Mouse (Mus musculus): ENCODE measurements around the gene Aig1. TPM values are rescaled to one million over a fixed set of nuclear protein-coding genes. Genes with fewer than 3 reads are reported as not detected.

The Aig1 gene
- polyA plus RNA-seq, 1 experiment: 70.7 TPM

DNA sequence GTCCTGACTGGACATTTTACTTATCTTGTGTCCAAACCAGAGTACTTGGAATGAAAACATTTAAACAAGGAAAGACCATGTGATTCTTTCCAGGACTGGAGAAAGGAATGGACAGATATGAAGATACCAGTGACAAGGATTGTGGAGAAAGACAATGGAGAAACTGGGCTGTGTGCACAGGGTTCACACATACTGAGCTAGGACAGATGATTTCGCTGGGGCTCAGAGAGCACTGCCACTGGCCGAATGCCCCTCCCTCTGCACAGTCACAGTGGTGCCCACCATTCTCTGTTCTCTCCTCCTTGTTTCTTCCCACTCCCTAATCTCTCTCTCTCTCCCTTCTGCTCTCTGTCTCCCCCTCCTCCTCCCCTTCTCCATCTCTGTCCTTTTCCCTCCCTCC, 142.6 kb downstream of the Aig1 start:
- no peaks in the 10 kb centered on the region for H3K27me3 ChIP-seq (ENCODE audit: control insufficient read depth, insufficient read depth, low read length)
- no peak overlapping the region for H3K4me3 ChIP-seq (ENCODE audit: low read depth, low read length)
- 0 out of 2 replicates have a peak, but pooled peaks cover 2% of the 10 kb centered on the region for H3K36me3 ChIP-seq (ENCODE audit: control insufficient read depth, insufficient read depth, low read length)
- TF ChIP-seq POLR2A (IDR thresholded peaks at IDR 0.05; ENCODE audit: low read depth, low read length): no peak
- no peak for TF ChIP-seq CTCF (IDR thresholded peaks at IDR 0.05; ENCODE audit: extremely low read depth, insufficient read length, insufficient replicate concordance, low read depth, low read length)
- no peaks in the 10 kb centered on the region for H3K4me1 ChIP-seq (ENCODE audit: control insufficient read depth, insufficient read depth, insufficient read length, low read length)
- WGBS: 100% methylated on average over 2 of the region's 2 CpGs
- H3K27ac ChIP-seq (ENCODE audit: insufficient read depth, low read depth, low read length): no peak overlapping the region

DNA sequence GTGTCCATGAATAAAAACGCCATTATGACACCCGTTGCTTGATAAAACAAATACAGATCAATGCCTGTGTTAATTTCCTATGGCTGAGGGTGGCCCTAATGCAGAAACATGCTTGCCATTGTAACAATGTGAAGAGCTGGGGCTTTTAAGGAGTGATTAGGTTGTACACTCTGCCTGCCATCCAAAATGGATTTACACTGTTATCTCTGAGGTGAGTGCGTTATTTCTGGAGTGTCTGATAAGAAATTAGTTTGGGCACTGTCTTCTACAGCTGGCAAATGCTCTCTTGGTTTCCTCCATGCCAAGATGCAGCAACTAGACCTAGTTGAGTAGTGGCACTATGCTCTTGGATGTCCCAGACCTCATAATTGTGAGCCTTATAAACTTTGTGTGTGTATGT, 143.5 kb downstream of the Aig1 start:
- TF ChIP-seq POLR2A (IDR thresholded peaks at IDR 0.05; ENCODE audit: low read depth, low read length): no peak
- TF ChIP-seq CTCF (IDR thresholded peaks at IDR 0.05; ENCODE audit: extremely low read depth, insufficient read length, insufficient replicate concordance, low read depth, low read length): no peak
- Histone ChIP-seq H3K4me1 (ENCODE audit: control insufficient read depth, insufficient read depth, insufficient read length, low read length) (no peaks in the 10 kb centered on the region), H3K36me3 (ENCODE audit: control insufficient read depth, insufficient read depth, low read length) (0 out of 2 replicates have a peak, but pooled peaks cover 2% of the 10 kb centered on the region), H3K27ac (ENCODE audit: insufficient read depth, low read depth, low read length) (no peak overlapping the region), H3K27me3 (ENCODE audit: control insufficient read depth, insufficient read depth, low read length) (no peaks in the 10 kb centered on the region), H3K4me3 (ENCODE audit: low read depth, low read length) (no peak overlapping the region)
- 84% methylated on average over 3 of the region's 3 CpGs for WGBS

DNA sequence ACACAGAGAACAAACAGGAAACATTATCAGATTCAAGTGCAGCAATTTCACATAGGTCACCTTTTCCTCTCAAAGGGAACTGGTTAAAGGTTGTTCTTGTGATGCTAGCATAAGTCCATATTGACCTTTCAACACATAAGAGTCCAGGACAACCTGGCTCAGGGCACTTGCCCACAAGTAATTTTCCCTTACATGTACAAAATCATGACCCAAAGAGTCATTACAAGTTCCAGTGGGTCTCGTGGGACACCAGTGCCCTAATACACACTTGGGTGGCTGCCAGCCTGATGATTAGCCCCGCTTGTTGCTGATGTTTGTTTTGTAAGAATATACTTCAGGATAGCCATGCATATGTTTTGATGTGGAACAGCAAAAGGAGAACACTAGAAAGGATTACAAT, 152.6 kb downstream of the Aig1 start:
- Histone ChIP-seq H3K4me1 (ENCODE audit: control insufficient read depth, insufficient read depth, insufficient read length, low read length) (peaks cover 4% of the 10 kb centered on the region; the same call in 1 of the 2 replicates), H3K27ac (ENCODE audit: insufficient read depth, low read depth, low read length) (no peak overlapping the region), H3K27me3 (ENCODE audit: control insufficient read depth, insufficient read depth, low read length) (no peaks in the 10 kb centered on the region), H3K4me3 (ENCODE audit: low read depth, low read length) (no peak overlapping the region), H3K36me3 (ENCODE audit: control insufficient read depth, insufficient read depth, low read length) (no peaks in the 10 kb centered on the region; the same call in 1 of the 2 replicates)
- 18% methylated on average over 2 of the region's 2 CpGs for WGBS
- TF ChIP-seq CTCF (IDR thresholded peaks at IDR 0.05; ENCODE audit: extremely low read depth, insufficient read length, insufficient replicate concordance, low read depth, low read length): no peak
- TF ChIP-seq POLR2A (IDR thresholded peaks at IDR 0.05; ENCODE audit: low read depth, low read length): no peak

DNA sequence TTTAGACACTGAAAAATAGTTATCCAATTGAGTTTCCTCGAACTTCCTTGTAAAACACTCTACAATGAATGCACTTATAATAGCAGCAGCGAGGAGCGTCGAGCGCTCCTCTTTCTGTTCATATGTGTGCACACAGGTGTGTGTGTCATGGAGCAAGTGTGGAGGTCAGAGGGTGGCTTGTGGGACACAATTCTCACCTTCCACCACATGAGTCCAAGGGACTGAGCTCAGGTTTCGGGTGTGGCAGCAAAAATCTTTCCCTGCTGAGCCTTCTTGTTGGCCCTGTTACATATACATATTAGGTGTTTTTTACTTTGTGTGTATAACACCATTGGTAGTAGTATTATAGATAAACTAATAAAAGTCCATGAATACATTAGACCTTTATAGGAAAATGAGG, 153.2 kb downstream of the Aig1 start:
- Histone ChIP-seq H3K27ac (ENCODE audit: insufficient read depth, low read depth, low read length) (no peak overlapping the region), H3K27me3 (ENCODE audit: control insufficient read depth, insufficient read depth, low read length) (no peaks in the 10 kb centered on the region), H3K36me3 (ENCODE audit: control insufficient read depth, insufficient read depth, low read length) (no peaks in the 10 kb centered on the region; the same call in 1 of the 2 replicates), H3K4me3 (ENCODE audit: low read depth, low read length) (no peak overlapping the region), H3K4me1 (ENCODE audit: control insufficient read depth, insufficient read depth, insufficient read length, low read length) (peaks cover 4% of the 10 kb centered on the region; the same call in 1 of the 2 replicates)
- WGBS: 86% methylated on average over 6 of the region's 6 CpGs
- TF ChIP-seq CTCF (IDR thresholded peaks at IDR 0.05; ENCODE audit: extremely low read depth, insufficient read length, insufficient replicate concordance, low read depth, low read length) (no peak), POLR2A (IDR thresholded peaks at IDR 0.05; ENCODE audit: low read depth, low read length) (no peak)

DNA sequence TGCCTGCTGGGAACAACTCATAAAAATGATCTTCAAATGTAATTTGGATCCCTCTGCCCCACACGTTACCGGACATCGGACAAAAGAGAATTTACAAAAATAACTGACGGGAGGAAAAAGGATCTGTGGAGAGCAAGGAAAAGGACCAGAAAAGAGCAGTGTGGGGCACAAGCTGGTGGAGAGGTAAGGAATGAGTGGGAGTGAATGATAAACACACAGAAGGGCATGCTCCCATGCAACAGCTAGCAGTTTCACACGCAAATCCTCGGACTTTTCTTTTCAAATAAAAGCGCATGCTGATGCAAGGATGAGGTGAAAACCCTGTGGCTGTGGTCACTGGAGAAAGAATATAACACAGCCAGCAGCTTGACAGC, 153.9 kb downstream of the Aig1 start:
- Histone ChIP-seq H3K4me3 (ENCODE audit: low read depth, low read length) (no peak overlapping the region), H3K27ac (ENCODE audit: insufficient read depth, low read depth, low read length) (no peak overlapping the region)
- TF ChIP-seq POLR2A (IDR thresholded peaks at IDR 0.05; ENCODE audit: low read depth, low read length) (no peak), CTCF (IDR thresholded peaks at IDR 0.05; ENCODE audit: extremely low read depth, insufficient read length, insufficient replicate concordance, low read depth, low read length) (no peak)

DNA sequence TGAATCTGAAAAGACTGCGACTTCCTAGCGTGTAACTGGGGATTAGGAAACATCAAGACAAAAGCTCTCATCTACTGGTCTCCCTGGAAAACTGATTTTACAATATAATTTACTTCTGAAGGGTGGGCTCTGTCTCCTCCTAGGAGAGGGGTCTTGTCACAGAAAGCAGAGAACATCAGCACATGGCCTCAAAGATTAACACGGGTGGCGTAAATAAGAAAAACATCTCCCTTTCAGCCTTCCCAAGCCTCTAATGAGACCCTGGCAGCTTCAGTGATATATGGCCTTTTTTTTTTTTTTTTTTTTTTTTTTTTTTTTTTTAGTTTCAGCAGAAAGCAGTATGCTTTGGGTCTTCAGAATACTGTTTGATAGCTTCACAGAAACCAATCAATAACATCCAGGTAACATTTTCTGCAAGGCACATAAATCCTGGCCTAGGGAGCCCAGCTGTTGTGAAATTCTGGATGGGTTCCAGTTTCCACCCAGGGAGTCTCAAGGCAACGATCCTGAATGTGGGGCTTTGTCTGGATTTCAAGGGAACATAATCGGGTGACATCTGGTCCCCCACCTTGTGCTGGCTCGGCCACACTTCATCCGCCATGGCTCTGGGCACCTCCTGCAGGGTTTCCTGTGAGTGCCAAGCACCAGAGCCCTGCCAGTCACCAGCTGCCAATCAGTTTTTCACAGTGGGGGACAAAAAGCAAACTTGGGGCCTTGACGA, 154.4 kb downstream of the Aig1 start:
- no peaks in the 10 kb centered on the region; the same call in 1 of the 2 replicates for H3K36me3 ChIP-seq (ENCODE audit: control insufficient read depth, insufficient read depth, low read length)
- H3K4me1 ChIP-seq (ENCODE audit: control insufficient read depth, insufficient read depth, insufficient read length, low read length): peaks cover 4% of the 10 kb centered on the region; the same call in 1 of the 2 replicates
- H3K27me3 ChIP-seq (ENCODE audit: control insufficient read depth, insufficient read depth, low read length): no peaks in the 10 kb centered on the region
- no peak overlapping the region for H3K4me3 ChIP-seq (ENCODE audit: low read depth, low read length)
- H3K27ac ChIP-seq (ENCODE audit: insufficient read depth, low read depth, low read length): no peak overlapping the region
- no peak for TF ChIP-seq POLR2A (IDR thresholded peaks at IDR 0.05; ENCODE audit: low read depth, low read length)
- WGBS: 57% methylated on average over 9 of the region's 9 CpGs

More for the DNA sequence above, 153.9 kb downstream of the Aig1 start:
- Histone ChIP-seq H3K27me3 (ENCODE audit: control insufficient read depth, insufficient read depth, low read length) (no peaks in the 10 kb centered on the region), H3K4me1 (ENCODE audit: control insufficient read depth, insufficient read depth, insufficient read length, low read length) (peaks cover 4% of the 10 kb centered on the region; the same call in 1 of the 2 replicates), H3K36me3 (ENCODE audit: control insufficient read depth, insufficient read depth, low read length) (no peaks in the 10 kb centered on the region; the same call in 1 of the 2 replicates)
- 85% methylated on average over 7 of the region's 7 CpGs for WGBS

DNA sequence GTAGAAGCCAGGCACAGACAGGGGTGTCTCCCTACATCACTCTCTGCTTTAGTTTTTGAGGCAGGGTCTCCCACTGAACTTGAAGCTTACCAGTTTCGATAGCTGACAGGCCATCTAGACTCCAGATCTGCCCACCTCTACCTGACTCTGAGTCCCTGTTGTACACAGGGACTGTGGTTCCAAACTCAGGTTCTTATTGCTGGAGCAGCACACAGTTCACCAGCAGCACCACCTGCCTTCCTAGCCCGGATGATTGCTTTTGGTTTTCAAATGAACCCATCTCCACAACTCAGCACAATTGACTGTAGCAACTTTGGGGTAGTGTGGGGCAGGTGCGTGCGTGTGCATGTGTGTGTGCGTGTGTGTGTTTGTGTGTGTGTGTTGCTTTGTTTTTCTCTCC, 155.1 kb downstream of the Aig1 start:
- Histone ChIP-seq H3K36me3 (ENCODE audit: control insufficient read depth, insufficient read depth, low read length) (no peaks in the 10 kb centered on the region; the same call in 1 of the 2 replicates), H3K4me1 (ENCODE audit: control insufficient read depth, insufficient read depth, insufficient read length, low read length) (no peaks in the 10 kb centered on the region), H3K27me3 (ENCODE audit: control insufficient read depth, insufficient read depth, low read length) (no peaks in the 10 kb centered on the region), H3K4me3 (ENCODE audit: low read depth, low read length) (no peak overlapping the region), H3K27ac (ENCODE audit: insufficient read depth, low read depth, low read length) (no peak overlapping the region)
- TF ChIP-seq CTCF (IDR thresholded peaks at IDR 0.05; ENCODE audit: extremely low read depth, insufficient read length, insufficient replicate concordance, low read depth, low read length): no peak
- no peak for TF ChIP-seq POLR2A (IDR thresholded peaks at IDR 0.05; ENCODE audit: low read depth, low read length)
- 92% methylated on average over 5 of the region's 5 CpGs for whole genome bisulfite sequencing
